Mouse (Mus musculus) inflammation-experienced regulatory T-cells, adult 6 months (primary cell): ENCODE results near the gene Large2. TPM values are rescaled to one million over a fixed set of nuclear protein-coding genes. Genes with fewer than 3 reads are reported as not detected.

ENCODE experiments used
- ATAC-seq: one replicate; pipeline ENCODE4 v1.8.0; 2017
- polyA plus RNA-seq, 3 experiments: library from polyadenylated mRNA; unstranded; fragments of 100-300 nt; shearing (Covaris generic); gene quantifications; one replicate each; pipeline ENCODE4 v1.2.1; 2017

Gene Large2
- polyA plus RNA-seq, 3 experiments from 2014 or later = 0.23 to 1.3 TPM; not detected in 1

DNA sequence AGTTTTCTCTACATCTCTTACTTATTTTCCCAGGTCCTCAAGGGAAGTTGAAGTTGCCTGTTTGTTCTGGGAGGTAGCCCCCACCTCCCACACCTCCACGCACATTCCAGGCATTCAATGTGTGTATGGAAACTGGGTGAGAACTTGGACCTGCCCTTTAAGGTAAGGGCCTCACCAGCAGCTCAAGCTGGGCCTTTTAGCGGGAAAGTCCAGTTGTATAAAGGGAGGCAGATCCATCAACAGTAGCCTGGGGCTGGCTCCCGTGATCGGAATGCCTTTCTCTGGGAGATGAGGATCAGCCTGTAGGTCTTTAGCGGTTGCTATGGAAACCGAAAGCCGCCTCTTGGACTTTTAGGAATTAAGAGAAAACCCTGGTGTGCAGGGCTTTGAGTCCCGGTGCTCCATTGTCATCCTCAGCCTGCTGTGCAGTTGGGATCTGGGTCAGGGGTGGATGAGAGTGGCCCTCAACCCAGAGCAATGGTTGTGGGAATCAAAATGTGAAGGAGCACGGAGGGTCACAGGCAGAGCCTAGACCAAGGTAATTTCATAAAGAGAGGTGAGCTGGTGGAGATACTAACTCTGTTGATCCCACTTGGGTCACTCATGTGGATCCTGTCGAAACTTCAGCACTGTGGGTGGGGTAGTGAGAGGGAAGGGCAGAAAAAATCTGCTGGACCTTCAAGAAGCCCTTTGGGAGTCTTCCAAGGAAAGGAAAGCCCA is 2.5 kb downstream of the Large2 start:
- no peak for ATAC-seq

- no peak for ATAC-seq
Measured at GRCm38 (mm10) chr2:92370821-92371805, 3.6 kb downstream of the Large2 start.

GRCm38 (mm10) chr2:92370375-92370774 is 4.3 kb downstream of the Large2 start:
- ATAC-seq = no peak

DNA sequence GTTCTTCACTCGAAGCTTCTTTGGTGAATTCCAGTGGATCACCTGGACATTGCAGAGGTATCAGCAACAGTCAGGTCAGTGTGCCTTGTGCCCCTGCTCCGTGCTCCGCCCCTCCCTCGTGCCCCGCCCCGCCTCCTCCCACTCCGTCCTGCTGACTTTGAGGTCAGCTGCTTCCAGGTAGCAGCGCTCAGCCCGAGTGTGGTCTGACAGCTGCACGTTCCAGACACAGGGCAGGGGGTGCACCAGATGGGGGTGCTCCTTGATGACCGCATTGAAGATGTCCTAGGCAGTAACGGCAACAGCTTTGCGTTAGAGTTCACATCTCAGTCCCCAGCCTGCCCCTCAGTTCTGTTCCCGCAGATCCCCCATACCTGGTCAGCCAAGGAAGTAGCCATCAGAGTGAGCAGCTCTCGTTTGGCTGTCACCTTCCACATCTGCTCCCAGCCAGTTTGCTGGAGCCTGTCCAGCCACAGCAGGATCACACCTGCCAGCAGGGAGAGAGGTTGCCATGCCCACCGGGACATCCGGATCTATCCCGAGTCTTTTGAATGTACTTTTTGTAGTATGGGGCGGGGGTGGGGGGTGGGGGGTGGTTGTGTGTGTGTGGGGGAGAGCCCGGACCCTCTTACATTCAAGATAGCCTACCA is 7.2 kb downstream of the Large2 start:
- ATAC-seq = no peak

DNA sequence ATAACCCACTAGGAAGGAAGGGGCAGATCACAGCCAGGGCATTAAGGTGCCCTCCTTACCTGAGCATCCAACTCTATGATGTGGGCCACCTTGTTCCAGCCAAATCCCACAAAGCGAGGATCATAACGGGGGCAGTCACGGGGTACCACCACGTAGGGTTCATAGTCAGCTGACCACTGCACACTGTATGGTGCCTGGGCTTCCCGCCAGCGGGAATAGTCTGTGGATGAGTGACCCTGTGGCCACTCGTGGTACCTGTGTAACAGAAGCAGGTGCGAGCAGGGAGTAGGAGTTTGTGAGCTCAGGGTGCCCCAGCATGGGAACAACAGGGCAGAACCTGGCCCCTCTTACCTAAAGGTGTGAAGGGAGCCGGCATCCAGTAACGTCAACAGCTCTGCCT is 9.1 kb downstream of the Large2 start:
- ATAC-seq = no peak

DNA sequence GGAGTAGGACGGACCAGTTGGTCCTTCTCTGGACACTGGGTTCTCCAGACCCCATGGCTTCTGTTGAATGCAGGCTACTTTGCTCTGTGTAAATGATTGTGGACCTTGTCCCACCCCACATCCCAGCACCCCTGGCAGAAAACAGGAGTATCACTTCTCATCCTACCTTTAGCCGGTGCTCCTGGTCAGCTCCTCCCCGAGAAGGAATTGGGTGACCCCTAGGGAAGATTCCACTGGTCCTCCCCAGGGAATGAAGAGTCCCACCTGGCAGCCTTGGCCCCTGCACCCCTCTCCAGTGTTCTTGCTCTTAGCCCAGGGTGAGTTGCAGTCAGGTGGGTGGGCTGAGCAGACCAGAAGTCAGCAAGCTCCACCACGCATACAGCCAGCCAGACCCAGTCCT is 10.6 kb downstream of the Large2 start:
- ATAC-seq = no peak

DNA sequence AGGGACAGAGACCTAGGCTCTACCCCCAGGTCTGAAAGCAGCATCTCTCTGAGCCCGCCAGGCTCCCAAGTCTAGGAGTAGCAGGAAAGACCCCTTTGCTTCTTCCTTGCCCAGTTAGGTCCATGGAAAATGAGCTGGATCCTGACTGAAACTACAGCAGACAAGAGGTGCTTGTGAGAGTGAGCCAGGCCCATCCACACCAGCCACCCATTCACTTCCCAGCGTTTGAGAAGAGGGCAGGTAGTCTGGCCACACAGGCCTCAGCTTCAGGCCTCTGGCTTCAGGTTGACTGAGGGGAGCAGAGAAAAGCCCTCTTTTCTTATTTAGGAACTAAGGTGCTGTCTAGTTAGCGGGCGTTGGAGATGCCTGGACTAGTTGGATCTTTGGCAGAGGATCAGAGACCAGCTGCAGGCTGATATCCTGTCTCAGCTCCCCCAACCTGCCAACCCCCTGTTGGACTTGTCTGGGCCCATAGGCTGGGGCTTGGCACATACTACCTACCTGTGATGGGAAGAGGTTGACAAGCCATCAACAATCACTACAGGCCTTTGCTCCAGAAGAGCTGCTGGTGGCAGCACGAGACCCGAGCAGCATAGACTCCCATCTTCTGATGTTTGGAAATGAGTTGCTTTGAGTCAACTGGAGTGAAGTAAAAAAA is 12.0 kb downstream of the Large2 start:
- no peak for ATAC-seq

- ATAC-seq = no peak
Measured at GRCm38 (mm10) chr2:92361795-92362194, 12.9 kb downstream of the Large2 start.

DNA sequence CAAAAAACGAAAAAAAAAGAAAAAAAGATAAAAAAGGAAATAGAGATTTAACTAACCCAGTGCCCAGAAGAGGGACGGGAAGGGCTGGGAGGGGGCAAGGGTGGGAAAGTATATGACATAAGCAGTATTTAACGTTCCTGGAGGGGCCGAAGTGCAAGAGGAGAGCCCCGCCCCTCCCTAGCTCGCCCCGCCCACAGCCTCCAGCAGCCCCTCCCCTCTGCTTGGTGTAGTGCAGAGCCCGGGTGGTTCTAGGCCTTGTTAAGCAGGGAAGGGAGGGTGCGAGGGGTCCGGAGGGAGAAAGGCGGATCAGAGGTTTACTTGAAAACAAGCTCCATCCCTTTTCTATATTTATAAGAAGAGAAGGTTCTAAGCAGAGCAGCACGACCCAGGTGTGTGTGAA is 13.8 kb downstream of the Large2 start:
- no peak for ATAC-seq

DNA sequence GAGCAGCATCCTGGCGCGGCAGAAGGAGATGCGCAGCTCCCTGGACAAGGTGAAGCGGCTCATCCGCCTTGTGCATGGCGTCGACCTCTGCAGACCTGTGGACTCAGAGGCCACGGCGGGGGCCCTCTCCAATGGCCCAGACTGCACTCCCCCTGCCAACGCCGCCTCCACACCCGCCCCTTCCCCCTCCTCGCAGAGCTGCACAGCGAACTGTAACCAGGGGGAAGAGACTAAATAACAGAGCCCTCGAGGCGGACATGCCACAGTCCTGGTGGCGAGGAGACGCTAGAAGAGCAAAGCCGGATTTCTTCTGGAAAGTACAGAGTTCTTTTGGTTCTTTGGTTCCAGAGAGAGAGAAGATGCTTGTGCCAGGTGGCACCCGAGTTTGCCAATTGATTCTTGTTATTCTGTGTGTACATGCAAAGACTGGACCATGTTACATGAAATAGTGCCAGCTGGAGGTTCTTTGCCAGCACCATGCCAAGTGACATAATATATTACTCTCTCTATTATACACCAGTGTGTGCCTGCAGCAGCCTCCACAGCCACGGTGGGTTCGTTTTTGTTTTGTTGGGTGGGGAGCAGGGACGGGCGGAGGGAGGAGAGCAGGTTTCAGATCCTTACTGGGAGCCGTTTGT is 14.4 kb downstream of the Large2 start:
- no peak for ATAC-seq

DNA sequence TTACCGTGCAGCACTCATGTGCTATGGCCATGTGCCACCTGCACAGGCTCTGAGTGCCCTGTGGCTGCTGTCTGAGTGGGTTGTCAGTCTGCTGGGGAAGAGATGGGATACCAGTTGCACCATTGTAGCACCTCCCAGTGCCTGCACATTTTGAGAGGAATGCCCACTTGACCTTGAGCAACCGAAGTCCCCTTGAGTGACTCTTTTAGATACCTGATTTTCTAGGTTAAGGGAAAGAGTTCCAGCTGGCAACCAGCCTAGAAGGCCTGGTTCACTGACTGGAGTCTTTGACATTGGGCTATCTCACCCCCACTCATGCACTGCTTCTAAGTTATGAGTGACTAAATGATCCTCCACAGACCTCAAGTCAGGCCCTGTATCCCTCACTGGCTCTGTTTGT is 15.4 kb downstream of the Large2 start:
- no peak for ATAC-seq

GRCm38 (mm10) chr2:92354224-92354623 is 20.4 kb downstream of the Large2 start:
- ATAC-seq = no peak

DNA sequence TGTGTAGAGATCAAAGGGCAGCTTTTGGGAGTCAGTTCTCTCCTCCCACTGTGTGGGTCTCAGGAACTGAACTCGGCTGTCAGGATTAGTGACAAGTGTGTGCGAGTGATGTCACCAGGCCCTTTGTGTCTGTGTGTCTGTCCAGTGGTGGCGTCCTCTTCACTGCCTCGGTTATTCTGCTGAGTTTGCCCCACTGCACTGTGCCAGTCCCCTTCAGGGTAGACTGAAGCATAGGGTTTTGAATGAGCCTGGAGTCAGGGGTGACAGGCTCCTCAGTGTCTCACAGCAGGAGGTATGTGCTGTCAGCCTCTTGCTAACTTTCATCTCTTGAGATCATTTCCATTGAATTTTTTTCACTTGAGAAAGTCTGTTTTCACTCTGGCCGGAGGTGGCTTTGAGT is 21.3 kb downstream of the Large2 start:
- no peak for ATAC-seq

GRCm38 (mm10) chr2:92350686-92351085 is 24.0 kb downstream of the Large2 start:
- no peak for ATAC-seq

DNA sequence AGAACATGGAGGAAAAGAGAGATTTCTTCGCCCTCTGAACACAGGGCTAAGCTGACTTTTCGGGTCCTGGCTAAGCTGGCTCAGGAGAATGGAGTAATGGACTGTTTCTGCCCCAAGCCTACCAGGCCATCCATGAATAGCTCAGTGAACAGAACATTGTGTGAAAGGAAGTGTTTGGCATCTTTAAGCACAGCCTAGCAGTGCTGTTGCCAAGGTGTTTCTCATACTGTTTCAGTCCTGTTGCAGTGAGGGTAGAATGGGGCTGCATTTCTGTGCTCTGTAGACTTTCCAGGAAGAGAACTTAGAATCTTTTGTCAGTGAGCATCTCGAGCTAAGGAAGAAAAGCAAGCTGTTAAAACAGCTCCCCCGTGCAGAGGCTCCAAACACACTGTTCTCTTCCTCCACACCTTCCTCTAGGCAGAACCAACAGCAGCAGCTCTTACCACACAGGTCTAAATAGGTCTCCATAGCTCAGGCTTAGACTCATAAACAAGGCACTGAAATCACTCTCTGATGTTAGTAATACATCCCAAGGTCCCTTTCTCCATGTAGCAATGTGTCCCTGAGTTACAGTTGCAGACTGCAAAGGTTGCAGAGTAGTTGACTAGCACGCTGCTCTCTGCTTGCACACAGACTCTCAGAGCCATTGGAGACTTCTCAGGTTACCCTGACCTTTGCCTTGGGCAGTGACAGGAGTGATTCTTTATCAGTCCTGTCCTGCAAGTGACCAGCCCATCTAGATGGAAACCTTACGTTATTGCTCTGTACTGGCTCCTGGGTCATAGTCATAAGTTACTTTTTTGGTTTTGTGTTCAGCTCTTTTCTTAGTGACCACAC is 24.9 kb downstream of the Large2 start:
- ATAC-seq = no peak

GRCm38 (mm10) chr2:92347191-92347590 is 27.5 kb downstream of the Large2 start:
- ATAC-seq = no peak

GRCm38 (mm10) chr2:92342418-92342817 is 32.3 kb downstream of the Large2 start:
- no peak for ATAC-seq

DNA sequence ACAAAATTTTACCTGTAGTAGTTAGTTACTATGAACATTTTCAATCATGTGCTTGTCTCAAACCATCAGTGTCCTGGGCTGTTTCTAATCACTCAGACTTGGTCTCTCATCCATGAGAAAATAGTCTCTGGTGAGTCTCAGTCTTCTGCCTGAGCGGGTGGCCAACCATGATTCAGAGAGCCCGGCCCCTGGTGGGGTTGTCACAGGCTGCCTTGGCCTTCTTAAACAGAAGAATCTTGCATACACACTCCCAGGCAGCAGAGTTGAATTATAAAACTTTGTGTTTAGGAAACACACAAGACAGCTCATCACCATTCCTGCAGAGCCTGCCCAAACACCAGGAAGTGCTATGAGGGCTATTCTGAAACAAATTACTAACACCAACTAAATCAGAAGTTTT is 42.8 kb downstream of the Large2 start:
- ATAC-seq = no peak

- no peak for ATAC-seq
Measured at GRCm38 (mm10) chr2:92331410-92331809, 43.3 kb downstream of the Large2 start.

- no peak for ATAC-seq
Measured at GRCm38 (mm10) chr2:92330840-92331239, 43.8 kb downstream of the Large2 start.

- no peak for ATAC-seq
Measured at GRCm38 (mm10) chr2:92328206-92328605, 46.5 kb downstream of the Large2 start.
